Mouse (Mus musculus): ENCODE data around the gene Dync1li1.
A peak's percentile ranks its signal among the peaks of the same experiment; 100 is the strongest.

Gene Dync1li1

DNA sequence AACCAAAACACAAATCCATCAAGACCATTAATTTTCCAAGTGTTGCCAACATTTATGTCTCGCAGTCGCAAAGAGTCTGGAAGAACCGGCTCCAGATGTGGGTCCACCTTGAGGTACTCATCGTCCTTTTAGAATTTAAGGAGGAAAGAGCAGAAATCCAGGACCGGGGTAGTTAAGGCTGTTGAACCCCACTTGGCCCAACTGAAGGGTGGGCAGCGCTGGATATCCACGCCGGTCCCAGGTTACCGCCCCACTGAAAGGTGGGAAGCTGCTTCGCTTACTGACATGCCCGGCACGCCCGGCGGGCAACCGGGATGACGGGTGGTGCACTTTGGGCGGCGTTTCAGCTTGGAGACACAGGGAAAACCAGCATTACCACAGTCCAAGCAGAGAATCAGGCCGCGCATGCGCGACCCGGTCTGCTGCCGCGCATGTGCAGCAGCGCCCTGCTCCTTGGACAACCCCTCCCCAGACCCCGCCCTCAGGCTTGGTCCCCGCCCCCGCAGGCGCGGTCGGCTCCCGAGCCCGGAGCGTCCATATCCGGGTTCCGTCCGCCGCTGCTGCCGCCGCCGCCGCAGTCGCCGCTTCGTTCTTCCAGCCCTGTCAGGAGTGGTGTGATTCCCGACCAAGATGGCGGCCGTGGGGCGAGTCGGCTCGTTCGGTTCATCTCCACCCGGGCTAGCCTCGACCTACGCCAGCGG lies at the start of gene Dync1li1:
Gene Dync1li1 (plus strand): TSS at position 539 of the 701 bp plus-strand sequence.
- peak; percentile 98 for DNase-seq (ENCODE audit: low read depth, low spot score)

DNA sequence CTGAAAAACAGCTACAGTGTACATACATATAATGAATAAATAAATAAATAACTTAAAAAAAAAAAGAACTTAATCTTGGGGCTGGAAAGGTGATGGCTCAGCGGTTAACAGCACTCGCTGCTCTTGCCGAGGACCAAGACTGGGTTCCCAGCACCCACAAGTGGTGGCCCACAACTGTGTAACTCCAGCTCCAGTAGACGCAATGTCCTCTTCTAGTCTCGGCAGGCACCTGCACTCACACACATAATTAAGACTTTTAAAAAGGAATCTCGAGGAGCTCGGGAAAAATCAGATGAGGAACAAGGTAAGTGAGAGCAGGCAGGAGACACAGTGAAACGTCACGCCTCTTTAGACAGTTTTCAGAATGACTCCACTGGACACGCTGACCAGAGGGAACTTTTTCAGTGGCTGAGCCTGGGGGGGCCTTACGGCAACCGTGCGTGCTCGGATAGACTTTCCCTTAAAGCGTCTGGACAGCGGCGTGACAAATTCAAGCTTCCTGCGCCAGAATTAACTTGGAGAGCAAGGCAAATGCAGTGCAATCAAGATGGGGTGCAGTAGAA lies 49.3 kb upstream of the Dync1li1 start:
- DNase-seq (ENCODE audit: low read depth, low spot score): no peak

DNA sequence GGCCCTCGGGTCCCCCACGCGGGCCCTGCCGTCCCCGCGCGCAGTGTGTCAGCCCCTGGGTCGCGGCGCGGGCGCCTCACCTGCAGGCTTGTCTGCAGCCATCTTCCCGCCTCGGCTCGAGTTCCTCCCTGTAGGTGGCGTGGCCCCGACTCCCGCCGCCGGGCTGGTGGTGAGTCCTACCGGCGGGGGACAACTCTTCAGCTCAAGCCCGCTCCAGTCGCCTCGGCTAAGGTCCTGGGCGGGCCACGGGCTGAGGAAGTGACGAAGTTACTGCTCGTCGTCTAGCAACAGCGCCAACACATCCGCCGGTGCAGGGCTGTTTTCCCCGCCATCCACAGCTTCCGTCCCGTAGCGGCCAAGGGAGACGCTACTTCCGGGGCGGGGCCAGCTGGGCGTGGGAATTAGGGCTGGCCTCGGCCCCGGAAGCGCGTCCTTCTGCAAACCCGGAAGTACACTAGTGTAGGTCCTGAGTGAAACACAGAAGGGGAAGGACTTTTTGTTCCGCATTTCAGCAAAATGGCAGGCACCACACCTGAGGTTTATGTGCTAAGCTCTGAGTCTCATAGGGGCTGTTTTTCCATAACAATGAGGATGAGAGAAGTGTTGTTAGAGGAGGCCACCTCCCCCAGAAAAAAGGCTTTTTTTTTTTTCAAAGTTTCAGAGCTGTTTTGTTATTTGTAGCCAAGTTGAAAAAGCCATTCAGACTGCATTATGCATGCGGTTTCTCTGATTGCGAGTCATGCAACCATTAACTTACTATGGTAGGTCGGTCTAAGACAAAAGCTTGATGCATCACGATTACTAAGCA lies 48.5 kb upstream of the Dync1li1 start, which contains the start of gene Cnot10:
Gene Cnot10 (minus strand): TSS at position 346 of the 808 bp plus-strand sequence.
- peak; percentile 99 for DNase-seq (ENCODE audit: low read depth, low spot score)

DNA sequence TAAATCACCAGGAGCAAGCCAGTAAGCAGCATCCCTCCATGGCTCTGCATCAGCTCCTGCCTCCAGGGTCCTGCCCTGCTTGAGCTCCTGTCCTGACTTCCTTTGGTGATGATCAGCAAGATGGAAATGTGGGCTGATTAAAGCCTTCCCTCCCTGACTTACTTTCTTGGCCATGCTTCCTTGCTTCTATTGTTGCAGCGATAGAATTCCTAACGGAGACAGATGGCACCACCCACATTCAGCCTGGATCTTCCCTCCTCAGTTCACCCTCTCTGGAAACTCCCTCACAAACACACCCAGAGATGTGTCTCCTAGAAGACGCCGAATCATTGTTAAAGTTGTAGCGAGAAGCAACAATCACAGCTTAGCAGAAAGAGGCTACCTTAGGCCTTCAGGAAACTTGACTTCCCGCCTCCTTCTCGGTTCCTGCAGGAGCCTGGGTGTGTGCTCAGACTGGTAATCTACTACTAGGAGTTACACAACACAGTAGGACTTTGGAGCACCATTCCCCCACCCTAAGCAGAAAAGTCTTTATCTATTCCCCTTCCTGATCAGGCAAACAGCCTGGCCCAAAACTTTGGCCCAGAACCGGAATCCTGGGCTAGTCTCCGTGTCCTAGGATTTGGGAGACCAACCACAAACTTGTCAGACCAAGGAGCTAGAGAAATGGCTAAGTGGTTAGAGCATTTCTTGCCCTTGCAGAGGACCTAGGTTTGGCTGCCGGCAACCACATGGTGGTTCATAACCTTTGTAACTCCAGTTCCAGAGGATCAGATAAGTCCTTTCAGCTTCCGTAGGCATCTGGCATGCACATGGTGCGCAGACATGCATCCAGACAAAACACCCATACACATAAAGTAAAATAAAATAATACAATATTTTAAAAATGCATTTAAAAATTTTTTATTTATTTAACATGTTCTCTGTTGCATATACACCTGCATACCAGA lies 41.8 kb upstream of the Dync1li1 start:
- DNase-seq (ENCODE audit: low read depth, low spot score): peak; percentile 80

DNA sequence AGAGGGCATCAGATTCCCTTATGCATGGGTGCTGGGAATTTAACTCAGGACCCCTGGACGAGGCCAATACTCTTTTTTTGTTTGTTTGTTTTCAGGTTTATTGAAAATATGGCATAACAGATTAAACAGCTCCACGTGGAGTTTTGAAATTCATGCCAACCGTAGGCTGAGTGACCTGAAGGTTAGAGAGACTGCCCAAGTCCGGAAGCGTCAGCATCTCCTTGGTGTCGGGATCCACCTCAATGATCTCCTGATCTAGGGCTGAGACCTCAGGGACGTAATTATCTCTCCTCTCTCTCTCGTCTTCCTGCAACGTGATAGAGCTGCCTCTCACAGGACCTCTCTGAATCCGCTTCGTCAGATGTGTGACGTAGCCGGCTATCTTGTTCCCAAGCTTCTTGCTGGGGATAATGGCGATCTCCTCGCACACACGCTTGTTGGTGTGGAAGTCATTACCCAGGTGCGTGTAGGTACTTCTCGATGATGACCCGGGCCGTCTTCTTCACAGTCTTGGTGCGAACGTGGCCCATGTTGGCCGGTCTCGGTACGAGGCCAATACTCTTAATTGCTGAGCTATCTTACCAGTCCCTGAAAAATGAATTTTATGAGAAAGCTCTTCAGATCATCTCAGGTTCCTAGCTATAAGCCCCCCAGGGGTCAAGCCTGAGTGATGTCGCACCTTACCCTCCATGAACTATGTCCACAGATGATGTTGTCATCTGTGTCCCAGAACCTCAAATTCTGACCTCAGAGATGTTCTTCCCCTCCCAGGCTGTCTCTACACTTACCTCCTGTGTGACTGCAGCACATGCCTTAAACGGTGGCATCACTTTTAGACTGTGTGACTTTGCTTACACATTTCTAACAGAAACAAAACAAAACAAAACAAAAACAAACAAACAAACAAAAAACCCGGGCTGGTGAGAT lies 40.8 kb upstream of the Dync1li1 start:
- no peak for DNase-seq (ENCODE audit: low read depth, low spot score)

DNA sequence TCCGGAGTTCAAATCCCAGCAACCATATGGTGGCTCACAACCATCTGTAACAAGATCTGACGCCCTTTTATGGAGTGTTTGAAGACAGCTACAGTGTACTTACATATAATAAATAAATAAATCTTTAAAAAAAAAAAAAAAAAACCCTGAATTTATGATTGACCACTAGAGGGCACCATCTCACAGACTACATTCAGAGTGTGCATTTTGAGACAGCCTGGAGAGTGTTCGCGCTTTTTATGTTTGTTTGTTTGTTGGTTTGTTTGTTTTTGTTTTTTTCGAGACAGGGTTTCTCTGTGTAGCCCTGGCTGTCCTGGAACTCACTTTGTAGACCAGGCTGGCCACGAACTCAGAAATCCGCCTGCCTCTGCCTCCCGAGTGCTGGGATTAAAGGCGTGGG lies 40.1 kb upstream of the Dync1li1 start:
- DNase-seq (ENCODE audit: low read depth, low spot score): peak; percentile 54

DNA sequence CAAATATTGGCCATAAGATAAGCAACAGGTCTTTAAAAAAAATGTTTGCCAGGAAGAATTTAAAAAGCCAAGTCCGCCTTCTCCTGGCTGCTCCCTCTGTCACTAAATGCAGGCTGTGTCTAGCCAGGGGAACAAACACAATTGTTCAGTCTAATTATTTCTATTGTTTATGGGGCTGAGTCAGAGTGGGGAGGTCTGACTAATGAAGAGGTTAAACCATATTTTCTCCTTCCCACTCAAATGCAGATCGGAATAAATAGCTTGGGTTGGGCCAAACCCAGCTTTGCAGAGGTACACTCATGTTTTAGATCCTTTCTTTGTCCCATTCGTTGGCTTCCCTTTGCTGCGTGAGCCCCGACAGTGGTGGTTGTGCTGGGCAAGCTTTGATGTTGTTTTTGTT lies 39.2 kb upstream of the Dync1li1 start:
- DNase-seq (ENCODE audit: low read depth, low spot score): no peak

DNA sequence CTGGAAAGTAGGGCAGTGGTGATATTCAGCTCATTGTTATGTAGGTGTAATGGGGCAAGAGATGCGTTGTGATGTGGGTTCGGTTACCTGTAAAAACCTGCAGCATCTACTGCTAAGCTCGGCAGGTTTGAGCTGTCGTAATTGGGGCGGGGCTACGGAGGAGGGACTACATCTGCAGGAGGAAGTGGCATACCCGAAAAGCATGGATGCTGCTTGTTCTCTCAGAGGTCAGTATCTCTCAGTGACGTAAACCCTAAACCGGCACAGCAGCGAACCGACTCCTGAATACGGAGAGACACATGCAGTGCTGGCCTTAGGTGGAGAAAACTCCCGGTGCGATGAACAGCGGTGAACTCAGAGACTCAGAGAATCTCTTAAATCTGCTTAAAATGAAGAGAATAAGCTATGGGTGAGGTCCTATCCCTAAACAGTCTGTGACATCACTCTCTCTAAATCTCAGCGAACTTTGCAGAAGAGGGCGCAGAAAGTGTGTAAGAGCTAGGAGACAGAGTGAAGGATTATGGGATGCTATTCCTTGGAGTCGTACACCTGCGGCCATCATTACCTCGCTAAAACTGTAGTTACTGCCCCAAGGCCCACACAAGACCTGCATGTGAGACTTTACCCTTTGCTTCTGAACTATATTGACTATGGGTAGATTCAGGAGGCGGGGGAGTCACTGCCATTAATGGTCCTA lies 37.5 kb upstream of the Dync1li1 start:
- DNase-seq (ENCODE audit: low read depth, low spot score): peak; percentile 88

DNA sequence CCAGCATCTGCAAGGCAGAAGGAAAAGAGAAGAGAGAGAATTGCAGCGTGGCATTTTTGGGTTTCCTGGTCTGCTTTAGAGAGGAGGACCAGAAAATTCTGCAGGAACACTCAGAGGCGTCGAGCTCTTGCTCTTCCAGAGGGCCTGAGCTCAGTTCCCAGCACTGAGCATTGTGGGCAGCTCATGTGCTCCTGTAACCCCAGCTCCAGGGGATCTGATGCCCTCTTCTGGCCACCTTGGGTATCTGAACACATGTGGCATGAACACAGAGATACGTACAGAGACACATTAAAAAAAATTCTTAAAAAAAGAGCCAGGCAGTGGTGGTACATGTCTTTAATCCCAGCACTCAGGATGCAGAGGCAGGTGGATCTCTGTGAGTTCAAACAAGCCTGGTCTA lies 33.2 kb upstream of the Dync1li1 start:
- peak; percentile 74 for DNase-seq (ENCODE audit: low read depth, low spot score)

DNA sequence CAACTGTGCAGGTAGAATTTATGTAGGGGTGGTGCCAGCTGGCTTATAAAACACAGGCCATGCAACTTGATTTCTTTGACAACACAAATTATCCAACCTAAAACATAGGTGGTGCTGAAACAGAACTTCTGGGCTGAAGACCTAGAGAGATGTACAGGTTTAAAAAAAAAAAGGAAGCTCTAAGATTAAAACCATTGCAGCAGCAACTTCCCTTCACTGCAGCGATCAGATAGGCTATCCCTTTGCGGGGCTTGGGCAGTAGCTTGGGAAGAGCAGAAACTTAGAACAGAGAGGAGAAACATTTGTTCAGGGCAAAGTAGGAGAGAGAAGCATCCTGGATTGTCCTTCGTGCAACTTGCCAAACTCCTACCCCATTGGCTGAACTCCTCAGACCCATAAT lies 31.9 kb upstream of the Dync1li1 start:
- DNase-seq (ENCODE audit: low read depth, low spot score): no peak

DNA sequence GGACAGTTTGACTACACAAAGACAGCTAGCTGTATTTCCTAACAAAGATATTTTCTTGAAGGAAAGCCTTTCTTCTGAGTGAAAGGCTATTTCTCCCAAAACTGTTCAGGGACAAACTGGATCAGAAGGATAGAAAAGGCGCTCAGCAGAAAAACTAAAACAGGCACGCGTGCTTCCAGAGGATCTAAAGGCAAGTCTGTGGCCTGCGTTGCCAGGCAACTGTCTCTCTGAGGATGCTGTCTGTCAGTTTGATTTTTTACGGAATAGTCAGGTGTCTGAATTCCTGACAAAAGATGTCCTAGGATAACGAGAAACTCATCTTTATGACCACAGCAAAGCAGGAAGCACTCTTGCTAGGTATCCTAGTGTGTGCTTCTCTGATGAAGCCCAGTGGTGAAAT lies 28.1 kb upstream of the Dync1li1 start:
- DNase-seq (ENCODE audit: low read depth, low spot score): no peak

DNA sequence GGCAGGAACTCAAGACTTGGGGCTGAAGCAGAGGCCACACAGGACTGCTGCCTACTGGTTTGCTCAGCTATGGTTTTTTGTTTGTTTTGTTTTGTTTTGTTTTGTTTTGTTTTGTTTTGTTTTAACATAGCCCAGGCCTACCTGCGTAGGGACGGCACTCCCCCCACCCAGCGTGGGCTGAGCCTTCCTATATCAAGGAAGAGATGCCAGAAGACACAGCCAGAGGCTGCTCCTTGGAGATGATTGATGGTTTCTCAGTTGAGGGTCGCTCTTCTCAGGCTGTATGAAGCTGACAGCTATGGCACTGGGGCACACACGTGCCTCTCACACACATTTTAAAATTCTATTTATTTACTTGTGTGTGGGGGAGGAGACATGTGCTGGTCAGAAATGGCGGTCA lies 27.6 kb upstream of the Dync1li1 start:
- no peak for DNase-seq (ENCODE audit: low read depth, low spot score)

DNA sequence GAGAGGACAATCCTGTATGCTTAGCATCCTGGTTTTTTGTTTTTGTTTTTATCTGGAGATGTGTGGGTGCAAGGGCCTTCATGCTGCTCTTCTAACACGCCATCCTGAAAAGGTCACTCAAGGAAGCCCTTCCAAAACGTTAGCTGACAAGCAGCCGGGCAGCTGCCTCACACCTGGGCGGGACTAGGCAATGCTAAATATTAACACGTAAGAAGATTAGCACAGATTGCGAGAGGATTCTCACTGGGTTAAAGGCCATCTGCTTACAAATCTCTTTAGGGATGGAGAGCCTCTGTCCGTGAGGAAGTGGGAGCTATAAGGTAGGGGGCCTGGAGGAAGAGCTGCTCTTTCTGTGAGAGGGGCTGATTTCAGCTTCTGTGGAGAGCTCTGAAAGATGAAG lies 26.6 kb upstream of the Dync1li1 start:
- DNase-seq (ENCODE audit: low read depth, low spot score): no peak

DNA sequence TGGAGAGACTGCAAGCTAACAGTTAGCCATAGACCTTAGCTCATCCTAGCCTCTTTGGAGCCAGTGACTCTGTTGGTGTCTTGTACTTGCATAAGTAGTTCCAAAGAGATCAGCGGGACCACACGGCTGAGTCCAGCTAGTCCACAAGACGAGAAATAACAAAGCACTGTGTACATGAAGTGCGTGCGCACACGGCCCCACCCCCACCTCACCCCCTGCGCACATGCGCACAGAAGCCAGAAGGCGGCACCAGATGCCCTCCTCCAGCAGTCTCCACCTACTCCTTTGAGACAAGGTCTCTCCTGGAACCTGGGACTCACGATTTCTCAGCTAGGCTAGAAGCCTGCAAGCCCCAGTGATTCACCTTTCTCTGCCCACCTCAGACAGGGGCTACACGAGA lies 24.8 kb upstream of the Dync1li1 start:
- peak; percentile 93 for DNase-seq (ENCODE audit: low read depth, low spot score)

DNA sequence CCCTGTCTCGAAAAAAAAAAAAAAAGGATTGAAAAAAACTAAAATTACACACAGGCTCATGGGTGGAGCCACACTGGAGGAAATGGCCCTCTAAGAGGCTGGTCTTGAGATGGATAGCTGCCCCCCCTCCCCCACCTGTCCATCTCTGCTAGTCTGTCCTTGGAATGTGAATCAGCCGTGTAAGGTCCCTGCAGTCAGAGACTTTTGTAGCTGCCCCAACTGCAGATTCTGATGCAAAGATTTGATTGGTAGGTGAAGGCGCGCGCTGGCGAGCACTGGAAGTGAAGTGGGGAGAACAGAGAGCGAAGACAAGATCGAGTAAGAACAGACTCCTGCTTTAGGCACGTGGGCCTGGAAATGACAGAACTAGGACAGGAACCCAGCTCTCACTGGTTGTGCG lies 21.7 kb upstream of the Dync1li1 start:
- DNase-seq (ENCODE audit: low read depth, low spot score): peak; percentile 64

DNA sequence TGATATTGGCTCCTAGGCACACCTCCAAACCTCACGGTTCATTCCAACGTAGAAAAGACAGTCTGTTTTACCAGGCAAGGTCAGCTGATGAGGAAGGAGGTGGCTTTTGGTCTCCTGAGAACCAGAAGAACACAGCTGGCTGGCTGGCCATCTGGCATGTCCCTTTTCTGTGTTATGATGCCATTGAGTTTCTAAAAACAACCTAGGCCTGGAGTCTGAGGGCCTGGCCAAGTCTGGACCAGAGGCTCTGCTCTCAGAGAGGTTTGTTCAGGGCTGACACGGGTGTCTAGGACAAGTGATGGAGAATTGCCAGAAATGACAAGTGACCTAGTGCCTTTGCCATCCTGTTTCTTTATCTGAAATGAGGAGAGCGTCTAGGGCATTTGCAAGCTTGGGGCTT lies 20.5 kb upstream of the Dync1li1 start:
- DNase-seq (ENCODE audit: low read depth, low spot score): no peak

DNA sequence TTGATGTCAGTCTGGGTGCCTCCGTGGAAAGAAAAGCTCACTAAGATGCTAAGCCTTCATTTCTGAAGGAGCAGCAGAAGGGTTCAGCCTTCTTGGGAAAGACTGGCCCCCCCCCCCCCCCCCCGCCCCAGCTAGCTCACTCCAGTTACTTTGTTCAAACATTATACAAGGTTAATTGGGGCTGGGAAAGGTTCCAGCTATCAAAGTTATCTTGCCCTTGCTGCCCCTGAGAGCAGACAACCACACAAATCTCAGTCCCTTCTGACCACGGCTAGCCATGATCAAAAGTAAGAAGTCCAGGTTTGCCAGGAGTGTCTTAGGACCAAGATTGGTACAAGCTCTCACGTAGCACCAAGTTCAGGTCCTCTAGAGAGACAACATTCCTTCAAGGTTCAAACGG lies 19.6 kb upstream of the Dync1li1 start:
- DNase-seq (ENCODE audit: low read depth, low spot score): no peak

DNA sequence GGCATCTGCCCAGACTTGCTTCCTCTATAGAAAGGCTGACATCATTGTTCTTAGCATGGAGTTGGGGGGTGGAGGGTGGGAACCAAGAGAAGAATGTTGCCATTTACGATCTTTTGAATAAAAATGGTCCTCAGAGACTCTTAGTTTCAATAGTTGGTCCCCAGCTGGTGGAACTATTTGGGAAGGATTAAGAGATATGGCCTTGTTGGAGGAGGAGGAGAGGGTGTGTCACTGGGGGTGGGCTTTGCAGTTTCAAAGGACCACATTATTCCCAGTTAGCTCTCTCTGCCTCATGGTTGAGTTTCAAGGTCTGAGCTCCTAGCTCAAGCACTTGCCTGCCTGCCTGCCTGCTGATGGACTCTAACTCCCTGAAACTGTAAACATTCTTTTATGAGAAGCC lies 16.6 kb upstream of the Dync1li1 start:
- DNase-seq (ENCODE audit: low read depth, low spot score): no peak

DNA sequence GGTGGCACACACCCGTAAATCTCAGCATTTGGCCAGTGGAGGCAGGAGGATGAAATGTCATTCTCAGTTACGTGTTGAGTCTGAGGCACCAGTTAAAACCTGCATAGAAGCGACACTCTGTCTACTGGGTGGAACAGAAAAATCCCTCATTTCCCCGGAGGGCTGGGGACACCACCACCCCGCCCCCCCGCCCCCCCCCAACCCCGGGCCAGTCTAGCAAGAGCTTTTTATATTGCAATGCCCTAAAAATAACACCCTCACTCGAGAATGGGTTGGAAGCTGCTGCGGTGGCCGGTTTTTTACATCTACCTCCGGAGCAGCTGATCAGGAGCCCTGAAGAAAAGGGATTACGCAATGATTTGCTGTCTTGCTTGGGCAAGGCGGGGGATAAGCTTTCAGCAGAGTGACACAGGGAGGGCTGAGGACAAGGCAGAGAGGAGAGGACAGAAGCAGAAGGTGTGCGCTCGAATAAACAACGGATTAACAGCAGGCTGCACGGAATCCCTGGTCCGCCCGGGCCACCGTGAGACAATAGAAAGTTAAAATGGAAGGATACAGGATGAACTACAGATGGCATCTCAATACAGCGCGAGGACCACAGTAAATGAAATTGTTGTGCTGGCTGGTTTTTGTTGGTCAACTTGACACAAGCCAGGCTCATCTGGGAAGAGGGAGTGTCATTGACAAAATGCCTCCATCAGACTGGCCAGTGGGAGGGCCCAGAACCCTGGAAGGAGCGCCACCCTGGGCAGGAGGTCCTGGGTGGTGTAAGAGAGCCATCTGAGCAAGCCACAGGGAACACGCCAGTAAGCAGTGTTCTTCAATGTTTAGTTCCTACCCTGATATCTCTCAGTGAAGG lies 15.7 kb upstream of the Dync1li1 start:
- DNase-seq (ENCODE audit: low read depth, low spot score): no peak

All from ES-CJ7 (cell line).